Comparison of ENCODE assay signal across 22 mouse cellular contexts in genomic region chr5:113026706-113027105, GRCm38 (mm10). TPM values are rescaled to one million over a fixed set of nuclear protein-coding genes. Genes with fewer than 3 reads are reported as not detected.
"Had no signal": no experiment of that assay in that cellular context is flagged by ENCODE, and none has a peak within 500 bp of the region (broad histone marks: within the 10 kb centered on the region; RNA-seq: fewer than 3 reads in every experiment).

No protein-coding gene starts in this region.

- H3K36me3 ChIP-seq: liver, embryonic 13.5 days; liver, embryonic 15.5 days; midbrain, embryonic 13.5 days; midbrain, embryonic 15.5 days; neural tube, embryonic 12.5 days; stomach, embryonic 15.5 days had no signal

- H3K9ac ChIP-seq: liver, embryonic 13.5 days; liver, embryonic 15.5 days; lung, embryonic 14.5 days; midbrain, embryonic 13.5 days; midbrain, embryonic 15.5 days; neural tube, embryonic 12.5 days; stomach, embryonic 15.5 days had no signal

- H3K9me3 ChIP-seq: liver, embryonic 13.5 days; liver, embryonic 15.5 days; megakaryocyte, embryonic 14.5 days; midbrain, embryonic 13.5 days; midbrain, embryonic 15.5 days; neural tube, embryonic 12.5 days; stomach, embryonic 15.5 days had no signal

- H3K4me3 ChIP-seq: liver, embryonic 13.5 days; liver, embryonic 15.5 days; midbrain, embryonic 13.5 days; midbrain, embryonic 15.5 days; neural tube, embryonic 12.5 days; stomach, embryonic 15.5 days had no signal

- DNase-seq: liver; liver, embryonic 13.5 days; lung, adult 18-20 months; lung, embryonic 14.5 days; lung, postnatal 14 days; lung, postnatal 36 days; right cerebral cortex, postnatal 14 days had no signal

- H3K4me1 ChIP-seq: megakaryocyte, embryonic 14.5 days had no signal

- H3K4me2 ChIP-seq: liver, embryonic 11.5 days; liver, embryonic 13.5 days; liver, embryonic 15.5 days; lung, embryonic 14.5 days; midbrain, embryonic 11.5 days; midbrain, embryonic 13.5 days; midbrain, embryonic 15.5 days; neural tube, embryonic 12.5 days; stomach, embryonic 15.5 days had no signal

- H3K27me3 ChIP-seq: liver, embryonic 13.5 days; liver, embryonic 15.5 days; midbrain, embryonic 13.5 days; midbrain, embryonic 15.5 days; stomach, embryonic 15.5 days had no signal

- H3K27ac ChIP-seq: liver, embryonic 13.5 days; liver, embryonic 15.5 days; macrophage; midbrain, embryonic 13.5 days; midbrain, embryonic 15.5 days; neural tube, embryonic 12.5 days; stomach, embryonic 15.5 days; stomach, postnatal 0 days had no signal

- ATAC-seq: midbrain, embryonic 13.5 days; midbrain, embryonic 15.5 days had no signal

RNA-seq across cellular contexts. Expression of gene Crybb2, which starts 43.2 kb away (rescaled TPM):
- polyA plus RNA-seq: liver, embryonic 11.5 days; liver, embryonic 13.5 days; liver, embryonic 15.5 days; lung, embryonic 14.5 days; lung, embryonic 16.5 days; macrophage; midbrain, embryonic 11.5 days; midbrain, embryonic 13.5 days; midbrain, embryonic 15.5 days; midbrain, postnatal 0 days; neural tube, embryonic 12.5 days; neural tube, embryonic 14.5 days; spleen, adult 2 months; stomach, embryonic 15.5 days; stomach, postnatal 0 days; testis, adult 2 months had no signal

RNA-seq across cellular contexts. Expression of gene Crybb3, which starts 54.7 kb away (rescaled TPM):
- polyA plus RNA-seq: liver, embryonic 13.5 days; liver, embryonic 15.5 days; macrophage had no signal
